Mouse (Mus musculus) forebrain, embryonic 11.5 days (tissue): ENCODE results near the gene Hpf1. TPM values are rescaled to one million over a fixed set of nuclear protein-coding genes. Genes with fewer than 3 reads are reported as not detected.
A peak's percentile ranks its signal among the peaks of the same experiment; 100 is the strongest.

Source experiments
- ATAC-seq: fragments of 200-750 bp; cut with Nextera tagmentation; replicated peaks from 2 replicates; pipeline ENCODE4 v1.8.0; 2017; ENCODE audit warnings: moderate TSS enrichment; ENCODE audit not compliant: low FRiP score
- DNase-seq: peaks from one replicate; pipeline ENCODE4 v3.0.0-alpha.2; 2017; ENCODE audit warnings: low spot score
- H3K27ac ChIP-seq: fragments of 300-500 bp; sonication (generic); 2 replicates; pipeline ENCODE4 v1.5.1; 2014; ENCODE audit warnings: low read depth, low read length
- H3K27me3 ChIP-seq: fragments of 300-500 bp; sonication (generic); 2 replicates; pipeline ENCODE4 v1.6.1; 2014; ENCODE audit warnings: mild to moderate bottlenecking, low read length, mixed read lengths; ENCODE audit not compliant: control insufficient read depth, insufficient read depth
- H3K36me3 ChIP-seq: fragments of 300-500 bp; sonication (generic); 2 replicates; pipeline ENCODE4 v1.6.1; 2014; ENCODE audit warnings: mild to moderate bottlenecking, low read length, moderate library complexity, mixed read lengths; ENCODE audit not compliant: control insufficient read depth, insufficient read depth
- H3K4me1 ChIP-seq: fragments of 300-500 bp; sonication (generic); replicated peaks from 2 replicates; pipeline ENCODE4 v1.6.1; 2014; ENCODE audit warnings: low read length, mixed read lengths; ENCODE audit not compliant: control insufficient read depth, insufficient read depth
- H3K4me2 ChIP-seq: fragments of 300-500 bp; sonication (generic); 2 replicates; pipeline ENCODE4 v1.6.1; 2014; ENCODE audit warnings: low read depth, mild to moderate bottlenecking, low read length, moderate library complexity, mixed read lengths; ENCODE audit not compliant: severe bottlenecking
- H3K4me3 ChIP-seq: fragments of 300-500 bp; sonication (generic); 2 replicates; pipeline ENCODE4 v1.5.1; 2014; ENCODE audit warnings: low read depth, low read length
- H3K9ac ChIP-seq: fragments of 300-500 bp; sonication (generic); 2 replicates; pipeline ENCODE4 v1.6.1; 2014; ENCODE audit warnings: low read length
- H3K9me3 ChIP-seq: fragments of 300-500 bp; sonication (generic); 2 replicates; pipeline ENCODE4 v1.6.1; 2016; ENCODE audit warnings: low read length, mixed read lengths; ENCODE audit not compliant: control insufficient read depth
- WGBS: fragments of 180-500 bp; shearing (Covaris S2); extraction: QIAGEN DNeasy Blood & Tissue Kit; methylation state at CpG from one replicate; pipeline ENCODE4 v1.1.7; 2014; 5-methylcytosine and 5-hydroxymethylcytosine counted together
- polyA plus RNA-seq: library from polyadenylated mRNA; unstranded; fragments of >200 nt; fragmentation: Nextera tagmentation; extraction: Ambion mirVana; gene quantifications from 2 replicates; pipeline ENCODE4 v1.2.1, GENCODE M21; 2014

Gene Hpf1
- polyA plus RNA-seq, 1 experiment from 2014 or later, result 148 TPM

DNA sequence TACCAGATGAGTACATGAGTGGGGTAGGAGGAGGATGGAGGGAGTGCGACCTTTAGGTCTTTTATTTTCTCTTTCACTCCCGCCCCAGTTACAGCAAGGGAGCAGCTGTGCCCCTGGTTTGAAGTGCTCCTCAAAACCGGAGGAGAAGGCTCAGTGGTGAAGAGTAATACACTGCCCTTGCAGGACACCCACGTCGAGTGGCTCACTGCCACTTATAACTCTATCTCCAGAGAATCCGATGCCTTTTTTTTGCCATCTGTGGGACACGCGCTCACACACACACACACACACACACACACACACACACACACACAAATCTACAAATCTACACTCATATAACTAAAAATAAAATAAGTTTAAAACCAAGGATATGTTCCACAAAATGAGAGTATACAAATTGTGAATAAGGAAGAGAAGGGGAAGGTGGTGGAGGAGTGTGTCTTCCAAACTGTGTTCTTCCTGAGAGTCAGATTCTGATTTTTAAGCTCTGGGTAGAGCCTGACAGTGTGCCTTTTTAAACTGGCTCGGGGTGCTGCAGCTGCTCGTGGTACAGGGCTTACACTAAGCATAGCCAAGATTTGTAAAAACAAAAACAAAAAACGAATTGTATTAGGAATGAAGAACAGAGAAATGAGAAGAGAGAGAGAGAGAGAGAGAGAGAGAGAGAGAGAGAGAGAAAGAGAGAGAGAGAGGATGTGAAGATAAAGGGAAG lies 931 bp upstream of the Hpf1 start:
- ATAC-seq (no peak), DNase-seq (no peak)
- H3K4me2 ChIP-seq, result peak overlapping the region; percentile 58; the same call in 1 of the 2 replicates
- WGBS, result 86% methylated on average over 11 of the region's 11 CpGs
- no peaks in the 10 kb centered on the region for H3K36me3 ChIP-seq
- peaks cover 4% of the 10 kb centered on the region; the same call in 1 of the 2 replicates for H3K4me1 ChIP-seq
- no peak overlapping the region for H3K4me3 ChIP-seq
- H3K27ac ChIP-seq, result no peak overlapping the region
- no peaks in the 10 kb centered on the region for H3K27me3 ChIP-seq
- H3K9ac ChIP-seq, result no peak overlapping the region
- no peaks in the 10 kb centered on the region for H3K9me3 ChIP-seq

DNA sequence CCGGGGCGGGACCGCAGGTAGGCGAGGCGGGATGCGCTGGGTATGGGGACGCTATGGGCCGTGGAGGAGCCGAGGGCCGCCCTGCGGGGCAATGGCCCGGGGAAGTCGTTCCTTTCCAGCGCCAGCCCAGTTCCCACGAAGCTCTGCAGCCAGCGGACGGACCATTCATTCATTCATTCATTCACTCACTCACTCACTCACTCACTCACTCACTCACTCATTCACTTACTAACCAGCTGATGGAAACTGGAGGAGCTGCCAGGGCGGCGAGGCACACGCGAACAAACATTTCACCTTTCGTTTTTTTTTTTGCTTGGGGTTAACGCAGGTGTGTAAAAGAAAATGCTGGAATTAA lies 279 bp downstream of the Hpf1 start:
- no peaks in the 10 kb centered on the region for H3K9me3 ChIP-seq
- WGBS, result 2% methylated on average over 23 of the region's 23 CpGs

GRCm38 (mm10) chr8:60891757-60892156 lies 1.5 kb downstream of the Hpf1 start:
- no peak overlapping the region for H3K27ac ChIP-seq
- WGBS, result 92% methylated on average over 4 of the region's 4 CpGs
- H3K27me3 ChIP-seq, result no peaks in the 10 kb centered on the region
- no peak overlapping the region; the same call in 1 of the 2 replicates for H3K4me2 ChIP-seq
- DNase-seq (no peak), ATAC-seq (no peak)
- no peak overlapping the region for H3K4me3 ChIP-seq
- peaks cover 4% of the 10 kb centered on the region; the same call in 1 of the 2 replicates for H3K4me1 ChIP-seq
- no peaks in the 10 kb centered on the region for H3K36me3 ChIP-seq
- H3K9ac ChIP-seq, result no peak overlapping the region
- no peaks in the 10 kb centered on the region for H3K9me3 ChIP-seq

More for the DNA sequence above, 279 bp downstream of the Hpf1 start:
- H3K36me3 ChIP-seq, result no peaks in the 10 kb centered on the region
- no peak overlapping the region for H3K27ac ChIP-seq
- H3K4me1 ChIP-seq, result peaks cover 4% of the 10 kb centered on the region; the same call in 1 of the 2 replicates
- H3K4me3 ChIP-seq, result peak overlapping the region; percentile 73
- DNase-seq (no peak), ATAC-seq (no peak)
- H3K4me2 ChIP-seq, result peak overlapping the region; percentile 58
- peak overlapping the region; percentile 77 for H3K9ac ChIP-seq
- no peaks in the 10 kb centered on the region for H3K27me3 ChIP-seq

DNA sequence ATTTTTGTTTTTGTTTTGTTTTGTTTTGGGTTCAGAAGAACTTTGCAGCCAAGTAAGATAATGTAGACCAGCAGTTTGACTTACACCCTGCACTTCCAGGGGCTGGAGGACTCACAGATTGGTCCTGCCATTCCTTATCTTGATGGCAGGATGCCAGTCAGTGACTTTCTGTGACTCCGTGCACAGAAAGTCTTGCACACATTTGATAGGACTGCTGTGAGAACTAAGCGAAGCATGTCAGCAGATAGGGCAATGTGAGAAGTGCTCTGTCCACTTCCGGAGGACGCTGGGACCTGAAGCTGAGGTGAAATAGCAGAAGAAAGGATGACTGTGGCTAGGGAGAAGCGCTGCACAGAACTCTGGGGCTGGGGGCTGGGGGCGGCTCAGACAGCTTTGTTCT lies 5.7 kb downstream of the Hpf1 start:
- 91% methylated on average over 6 of the region's 6 CpGs for WGBS
- Histone ChIP-seq H3K27me3 (no peaks in the 10 kb centered on the region), H3K36me3 (no peaks in the 10 kb centered on the region; the same call in 1 of the 2 replicates), H3K4me3 (no peak overlapping the region), H3K4me2 (no peak overlapping the region), H3K4me1 (peaks cover 3% of the 10 kb centered on the region; the same call in 1 of the 2 replicates), H3K9me3 (no peaks in the 10 kb centered on the region), H3K27ac (no peak overlapping the region), H3K9ac (no peak overlapping the region)
- ATAC-seq (no peak), DNase-seq (no peak)

DNA sequence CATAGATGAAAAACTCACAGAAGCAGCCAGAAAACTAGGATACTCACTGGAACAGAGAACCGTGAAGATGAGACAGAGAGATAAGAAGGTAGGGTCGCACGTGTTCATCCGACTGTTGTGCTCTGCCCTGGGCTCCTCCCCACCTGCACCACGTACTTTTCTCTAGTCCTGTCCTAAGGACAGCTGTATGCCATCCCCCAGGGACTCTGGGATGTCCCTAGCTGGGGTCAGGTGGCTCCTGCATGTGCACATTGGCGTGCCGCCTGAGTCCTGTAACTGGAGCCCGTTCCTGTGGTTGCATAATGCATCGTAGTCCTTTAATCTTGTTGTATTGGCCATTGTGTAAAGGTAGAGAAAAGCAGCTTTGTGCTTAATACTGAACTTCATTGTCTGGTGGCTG lies 9.9 kb downstream of the Hpf1 start:
- no peak overlapping the region for H3K9ac ChIP-seq
- H3K36me3 ChIP-seq, result no peaks in the 10 kb centered on the region; the same call in 1 of the 2 replicates
- H3K27me3 ChIP-seq, result no peaks in the 10 kb centered on the region
- no peaks in the 10 kb centered on the region for H3K4me1 ChIP-seq
- WGBS, result 69% methylated on average over 9 of the region's 9 CpGs
- no peaks in the 10 kb centered on the region for H3K9me3 ChIP-seq
- H3K4me3 ChIP-seq, result no peak overlapping the region
- ATAC-seq (no peak), DNase-seq (no peak)
- no peak overlapping the region for H3K4me2 ChIP-seq
- H3K27ac ChIP-seq, result no peak overlapping the region

DNA sequence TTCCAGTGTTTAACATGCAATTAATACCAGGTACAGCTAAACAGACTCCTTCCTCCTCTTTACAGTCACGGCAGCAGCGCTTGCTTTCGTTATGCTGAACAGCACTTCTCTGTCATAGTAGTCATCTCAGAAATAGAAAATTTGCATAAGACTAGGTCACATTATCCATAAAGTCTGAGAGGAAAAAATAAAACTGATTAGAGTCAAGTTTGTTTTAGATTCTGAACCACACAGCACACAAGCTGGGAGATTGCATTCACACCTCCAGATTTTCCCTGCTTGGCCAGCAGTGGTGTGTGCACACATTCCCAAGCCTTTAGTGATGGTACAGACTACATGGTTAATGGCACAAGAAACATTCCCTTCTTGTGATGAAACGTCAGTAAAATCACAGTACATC lies 21.9 kb downstream of the Hpf1 start:
- 78% methylated on average over 4 of the region's 4 CpGs for WGBS
- ATAC-seq (no peak), DNase-seq (no peak)
- Histone ChIP-seq H3K36me3 (no peaks in the 10 kb centered on the region; the same call in 1 of the 2 replicates), H3K9ac (no peak overlapping the region), H3K4me2 (no peak overlapping the region), H3K9me3 (no peaks in the 10 kb centered on the region), H3K4me3 (no peak overlapping the region), H3K27ac (no peak overlapping the region), H3K27me3 (no peaks in the 10 kb centered on the region), H3K4me1 (no peaks in the 10 kb centered on the region)

- Histone ChIP-seq H3K9ac (no peak overlapping the region), H3K27me3 (no peaks in the 10 kb centered on the region), H3K27ac (no peak overlapping the region), H3K4me1 (no peaks in the 10 kb centered on the region), H3K4me3 (no peak overlapping the region), H3K36me3 (no peaks in the 10 kb centered on the region), H3K4me2 (no peak overlapping the region), H3K9me3 (no peaks in the 10 kb centered on the region)
- WGBS, result 48% methylated on average over 10 of the region's 10 CpGs
- DNase-seq (no peak), ATAC-seq (no peak)
Measured at GRCm38 (mm10) chr8:60912554-60912953, 22.3 kb downstream of the Hpf1 start.

DNA sequence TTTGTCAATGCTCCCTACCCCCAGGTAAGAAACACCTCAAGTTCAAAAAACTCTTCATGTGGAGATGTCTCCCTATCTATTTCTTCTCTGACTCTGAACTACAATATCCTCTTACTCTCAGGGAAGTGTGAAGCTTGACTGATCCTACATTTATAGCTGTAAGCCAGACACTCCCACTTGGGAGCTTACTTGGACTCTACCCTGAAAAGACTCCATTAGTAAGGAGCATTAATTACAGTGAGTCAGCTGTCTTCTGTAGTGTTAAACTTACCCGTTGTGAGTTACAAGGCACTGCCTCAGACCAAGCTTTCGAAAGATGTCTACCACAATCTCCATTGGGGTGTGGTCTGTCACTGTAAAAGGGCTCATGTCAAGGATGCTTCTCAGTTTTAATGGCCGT lies 28.9 kb downstream of the Hpf1 start:
- no peak for ATAC-seq
- 93% methylated on average over 3 of the region's 3 CpGs for WGBS
- H3K9ac ChIP-seq, result no peak overlapping the region

DNA sequence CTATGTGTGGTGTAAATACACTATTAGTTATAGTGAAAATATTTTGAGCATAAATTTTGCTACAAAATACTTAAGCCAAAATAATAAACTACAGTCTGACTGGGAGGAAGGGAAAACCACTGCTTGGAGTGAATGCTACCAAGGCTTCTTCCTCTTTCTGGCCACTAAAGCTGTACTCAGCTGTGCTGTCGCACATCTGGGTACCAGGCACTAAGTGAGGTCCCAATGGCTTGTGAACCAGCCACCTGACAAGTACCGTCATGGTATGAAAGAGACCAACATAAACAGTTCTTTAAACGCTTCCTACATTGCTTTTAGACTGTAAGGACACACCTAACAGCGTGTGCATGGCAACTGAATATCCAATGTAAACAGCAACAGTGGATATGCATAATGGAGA lies 30.0 kb downstream of the Hpf1 start:
- Histone ChIP-seq H3K4me2 (no peak overlapping the region), H3K27me3 (no peaks in the 10 kb centered on the region), H3K27ac (no peak overlapping the region), H3K9me3 (no peaks in the 10 kb centered on the region), H3K9ac (no peak overlapping the region), H3K4me3 (no peak overlapping the region), H3K36me3 (no peaks in the 10 kb centered on the region), H3K4me1 (no peaks in the 10 kb centered on the region)
- ATAC-seq (no peak), DNase-seq (no peak)
- 92% methylated on average over 4 of the region's 4 CpGs for WGBS

More for the DNA sequence above, 28.9 kb downstream of the Hpf1 start:
- H3K4me1 ChIP-seq, result no peaks in the 10 kb centered on the region
- no peaks in the 10 kb centered on the region for H3K36me3 ChIP-seq
- H3K27ac ChIP-seq, result no peak overlapping the region
- DNase-seq, result no peak
- no peak overlapping the region for H3K4me3 ChIP-seq
- H3K27me3 ChIP-seq, result no peaks in the 10 kb centered on the region
- H3K4me2 ChIP-seq, result no peak overlapping the region
- no peaks in the 10 kb centered on the region for H3K9me3 ChIP-seq
